Mouse (Mus musculus): ENCODE measurements around the gene Timm9.

DNA sequence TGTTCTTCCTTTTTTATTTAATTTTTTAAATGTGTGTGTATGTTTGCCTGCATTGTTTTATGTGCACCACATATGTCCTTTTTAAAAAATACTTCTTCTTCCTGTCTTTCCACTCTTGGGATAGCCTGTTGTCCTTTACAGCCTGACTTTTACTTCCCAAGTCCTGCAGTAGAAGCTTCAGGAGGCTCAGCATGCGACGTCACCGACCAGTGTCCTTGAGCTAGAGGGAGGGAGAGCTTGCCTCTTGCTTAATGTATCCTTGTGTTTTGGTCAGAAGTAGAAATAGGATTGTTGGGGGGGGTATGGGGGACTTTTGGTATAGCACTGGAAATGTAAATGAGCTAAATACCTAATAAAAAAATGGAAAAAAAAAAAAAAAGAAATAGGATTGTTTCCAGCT lies 47.3 kb upstream of the Timm9 start:
- TF ChIP-seq POLR2A (IDR thresholded peaks at IDR 0.05; ENCODE audit: insufficient read depth, low read length) (no peak), CTCF (IDR thresholded peaks at IDR 0.05; ENCODE audit: low read depth, low read length) (no peak), EP300 (IDR thresholded peaks at IDR 0.05; ENCODE audit: insufficient read depth, low read depth, low read length) (no peak)

All from ES-Bruce4 (cell line).